Mouse (Mus musculus): ENCODE data around the gene Gna13.

- TF ChIP-seq CTCF (IDR thresholded peaks at IDR 0.05; ENCODE audit: low read depth, low read length) (no peak), GATA1 (IDR thresholded peaks at IDR 0.05; ENCODE audit: borderline replicate concordance, low read length) (no peak)
Measured at GRCm38 (mm10) chr11:109364337-109364736, 1.7 kb downstream of the Gna13 start.

All from G1E (cell line).